Mouse (Mus musculus): ENCODE measurements around the gene Fkbp5. TPM values are rescaled to one million over a fixed set of nuclear protein-coding genes. Genes with fewer than 3 reads are reported as not detected.

Fkbp5 gene
- total and polyA plus RNA-seq, 2 experiments: 17.7 to 30.3 TPM

GRCm38 (mm10) chr17:28371941-28372340 is 145.4 kb downstream of the Fkbp5 start:
- Histone ChIP-seq H3K36me3 (ENCODE audit: control insufficient read depth, insufficient read depth, low read length) (no peaks in the 10 kb centered on the region), H3K27ac (replicated peaks; ENCODE audit: insufficient read depth, low read depth, low read length) (no peak overlapping the region), H3K4me1 (ENCODE audit: control insufficient read depth, insufficient read depth, low read length) (no peaks in the 10 kb centered on the region), H3K79me2 (ENCODE audit: control insufficient read depth, insufficient read depth, low read length) (no peaks in the 10 kb centered on the region), H3K9ac (ENCODE audit: low read depth, low read length) (no peak overlapping the region), H3K4me3 (ENCODE audit: insufficient read depth, low read depth, low read length) (no peak overlapping the region), H3K27me3 (ENCODE audit: control insufficient read depth, insufficient read depth, low read length) (peaks cover 8% of the 10 kb centered on the region)
- DNase-seq (ENCODE audit: extremely low read depth, low read depth, low spot score): no peak
- 91% methylated on average over 1 of the region's 1 CpGs for WGBS
- TF ChIP-seq CTCF (IDR thresholded peaks at IDR 0.05; ENCODE audit: low read depth, low read length) (no peak), POLR2A (IDR thresholded peaks at IDR 0.05; ENCODE audit: extremely low read depth, insufficient read depth, low read length) (no peak)

DNA sequence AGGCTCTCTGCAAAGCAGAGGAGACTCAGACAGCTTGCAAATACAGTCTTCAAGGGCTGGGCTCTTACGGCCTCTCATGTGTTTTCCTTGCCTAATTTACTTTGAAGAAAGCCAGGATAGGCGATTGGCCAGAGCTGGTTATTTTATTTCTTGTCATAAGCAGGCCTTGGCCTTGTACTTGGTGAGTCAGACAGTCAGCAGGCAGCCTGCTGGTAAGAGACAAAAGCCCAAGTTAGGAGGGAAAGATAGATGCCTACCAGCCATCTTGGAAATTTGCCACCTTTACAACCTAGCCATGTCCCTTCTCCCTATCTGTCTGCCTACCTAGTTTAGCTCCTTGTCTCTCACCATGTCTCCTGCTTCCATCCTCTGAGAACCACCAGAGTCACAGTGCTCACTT is 146.0 kb downstream of the Fkbp5 start:
- peaks cover 8% of the 10 kb centered on the region for H3K27me3 ChIP-seq (ENCODE audit: control insufficient read depth, insufficient read depth, low read length)
- H3K9ac ChIP-seq (ENCODE audit: low read depth, low read length): no peak overlapping the region
- H3K36me3 ChIP-seq (ENCODE audit: control insufficient read depth, insufficient read depth, low read length): no peaks in the 10 kb centered on the region

DNA sequence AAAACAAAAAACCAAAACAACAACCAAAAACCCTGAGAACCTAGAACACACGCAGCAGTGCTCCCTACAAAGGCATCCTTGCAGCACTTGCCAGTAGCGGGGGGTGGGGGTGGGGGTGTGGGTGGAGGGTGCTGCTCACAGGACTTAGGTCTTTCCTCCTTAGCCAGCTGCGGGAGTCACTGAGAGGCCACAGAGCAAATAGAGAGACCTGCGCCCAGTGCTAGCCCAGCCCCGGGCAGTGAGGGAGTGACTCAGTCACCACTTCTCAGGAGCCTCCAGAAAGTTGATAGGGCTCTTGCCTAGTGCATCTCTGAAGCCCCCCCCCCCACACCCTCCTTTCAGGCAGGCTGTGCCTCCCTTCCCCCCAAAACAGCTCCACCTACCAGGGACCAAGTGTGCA is 148.3 kb downstream of the Fkbp5 start:
- Histone ChIP-seq H3K27me3 (ENCODE audit: control insufficient read depth, insufficient read depth, low read length) (peaks cover 7% of the 10 kb centered on the region; the same call in 1 of the 2 replicates), H3K4me1 (ENCODE audit: control insufficient read depth, insufficient read depth, low read length) (no peaks in the 10 kb centered on the region), H3K36me3 (ENCODE audit: control insufficient read depth, insufficient read depth, low read length) (no peaks in the 10 kb centered on the region), H3K4me3 (ENCODE audit: insufficient read depth, low read depth, low read length) (no peak overlapping the region), H3K27ac (replicated peaks; ENCODE audit: insufficient read depth, low read depth, low read length) (no peak overlapping the region), H3K9ac (ENCODE audit: low read depth, low read length) (no peak overlapping the region), H3K79me2 (ENCODE audit: control insufficient read depth, insufficient read depth, low read length) (no peaks in the 10 kb centered on the region)
- 62% methylated on average over 5 of the region's 5 CpGs for WGBS
- TF ChIP-seq POLR2A (IDR thresholded peaks at IDR 0.05; ENCODE audit: extremely low read depth, insufficient read depth, low read length): no peak
- TF ChIP-seq CTCF (IDR thresholded peaks at IDR 0.05; ENCODE audit: low read depth, low read length): no peak
- DNase-seq (ENCODE audit: extremely low read depth, low read depth, low spot score): no peak

More for the DNA sequence above, 146.0 kb downstream of the Fkbp5 start:
- DNase-seq (ENCODE audit: extremely low read depth, low read depth, low spot score): no peak
- TF ChIP-seq CTCF (IDR thresholded peaks at IDR 0.05; ENCODE audit: low read depth, low read length): no peak
- TF ChIP-seq POLR2A (IDR thresholded peaks at IDR 0.05; ENCODE audit: extremely low read depth, insufficient read depth, low read length): no peak
- Histone ChIP-seq H3K4me3 (ENCODE audit: insufficient read depth, low read depth, low read length) (no peak overlapping the region), H3K27ac (replicated peaks; ENCODE audit: insufficient read depth, low read depth, low read length) (no peak overlapping the region), H3K79me2 (ENCODE audit: control insufficient read depth, insufficient read depth, low read length) (no peaks in the 10 kb centered on the region), H3K4me1 (ENCODE audit: control insufficient read depth, insufficient read depth, low read length) (no peaks in the 10 kb centered on the region)
- WGBS: 86% methylated on average over 2 of the region's 2 CpGs

DNA sequence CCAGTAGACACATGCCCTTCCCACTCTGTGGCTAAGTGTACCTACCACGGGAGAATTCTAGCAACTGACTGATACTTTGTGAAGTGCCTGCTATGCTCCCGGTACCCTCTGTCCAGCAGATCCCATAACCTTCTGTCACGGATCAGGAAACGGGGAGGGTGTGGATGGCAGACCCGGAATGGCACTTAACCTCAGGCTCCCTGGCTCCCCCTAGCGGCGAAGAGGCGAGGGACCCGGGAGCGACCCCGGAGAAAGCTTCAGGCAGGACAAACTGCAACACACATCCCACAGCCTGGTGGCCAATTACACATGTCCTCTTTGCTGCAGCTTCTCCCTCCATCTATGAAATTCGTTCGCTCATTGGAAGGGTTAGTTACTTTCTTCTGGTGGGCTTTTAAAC is 148.9 kb downstream of the Fkbp5 start:
- Histone ChIP-seq H3K79me2 (ENCODE audit: control insufficient read depth, insufficient read depth, low read length) (no peaks in the 10 kb centered on the region), H3K4me3 (ENCODE audit: insufficient read depth, low read depth, low read length) (no peak overlapping the region), H3K27me3 (ENCODE audit: control insufficient read depth, insufficient read depth, low read length) (peaks cover 13% of the 10 kb centered on the region; the same call in 1 of the 2 replicates), H3K9ac (ENCODE audit: low read depth, low read length) (no peak overlapping the region), H3K27ac (replicated peaks; ENCODE audit: insufficient read depth, low read depth, low read length) (no peak overlapping the region), H3K36me3 (ENCODE audit: control insufficient read depth, insufficient read depth, low read length) (no peaks in the 10 kb centered on the region), H3K4me1 (ENCODE audit: control insufficient read depth, insufficient read depth, low read length) (no peaks in the 10 kb centered on the region)
- peak; percentile 34 for DNase-seq (ENCODE audit: extremely low read depth, low read depth, low spot score)
- WGBS: 7% methylated on average over 13 of the region's 13 CpGs
- TF ChIP-seq POLR2A (IDR thresholded peaks at IDR 0.05; ENCODE audit: extremely low read depth, insufficient read depth, low read length) (no peak), CTCF (IDR thresholded peaks at IDR 0.05; ENCODE audit: low read depth, low read length) (peak; percentile 91)

DNA sequence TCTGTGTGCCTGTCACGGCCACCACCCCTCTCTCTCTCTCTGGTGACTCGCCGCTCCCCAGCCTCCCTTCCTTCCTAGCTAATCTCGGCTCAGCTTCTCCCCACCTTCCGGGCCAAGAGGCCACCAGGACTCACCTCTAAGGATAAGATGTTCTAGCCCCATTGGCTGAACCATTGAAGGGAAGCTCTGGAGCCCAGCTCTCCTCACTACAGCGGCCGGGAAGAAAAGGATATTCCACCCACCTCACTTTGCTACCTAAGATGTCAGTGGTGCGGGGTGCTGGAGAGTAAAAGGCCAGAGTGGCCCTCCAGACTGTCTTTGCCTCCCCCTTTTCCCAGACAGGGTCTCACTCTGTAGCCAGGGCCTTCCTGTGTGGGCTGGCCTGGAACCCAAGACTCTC is 152.2 kb downstream of the Fkbp5 start, which contains the start of gene Tulp1:
Gene Tulp1, minus strand, starts transcription at position 101 of the 400 bp plus-strand sequence.
- peaks cover 24% of the 10 kb centered on the region; the same call in 1 of the 2 replicates for H3K27me3 ChIP-seq (ENCODE audit: control insufficient read depth, insufficient read depth, low read length)

DNA sequence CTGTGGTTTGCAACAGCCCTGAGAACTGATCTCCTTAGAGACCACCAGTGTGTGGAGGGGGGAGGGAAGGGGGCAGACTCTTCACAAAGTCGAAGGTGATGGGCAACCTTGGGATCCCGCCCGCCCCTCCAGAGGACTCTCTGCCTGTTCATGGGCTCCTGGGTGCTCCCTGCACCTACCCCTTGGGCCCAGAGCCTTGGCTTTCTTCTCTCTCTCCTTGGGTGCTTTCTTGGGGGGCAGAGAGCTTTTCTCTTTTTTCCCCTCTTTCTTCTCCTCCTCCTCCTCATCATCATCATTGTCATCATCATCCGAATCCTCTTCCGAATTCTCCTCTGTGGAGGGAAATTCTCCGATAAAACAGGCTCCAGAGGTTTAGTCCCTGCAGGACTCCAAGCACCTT is 153.8 kb downstream of the Fkbp5 start:
- Histone ChIP-seq H3K9ac (ENCODE audit: low read depth, low read length) (no peak overlapping the region), H3K79me2 (ENCODE audit: control insufficient read depth, insufficient read depth, low read length) (no peaks in the 10 kb centered on the region), H3K27ac (replicated peaks; ENCODE audit: insufficient read depth, low read depth, low read length) (no peak overlapping the region), H3K4me1 (ENCODE audit: control insufficient read depth, insufficient read depth, low read length) (no peaks in the 10 kb centered on the region), H3K4me3 (ENCODE audit: insufficient read depth, low read depth, low read length) (no peak overlapping the region), H3K27me3 (ENCODE audit: control insufficient read depth, insufficient read depth, low read length) (peaks cover 28% of the 10 kb centered on the region; the same call in 1 of the 2 replicates), H3K36me3 (ENCODE audit: control insufficient read depth, insufficient read depth, low read length) (no peaks in the 10 kb centered on the region)
- DNase-seq (ENCODE audit: extremely low read depth, low read depth, low spot score): no peak
- 29% methylated on average over 6 of the region's 6 CpGs for WGBS
- TF ChIP-seq CTCF (IDR thresholded peaks at IDR 0.05; ENCODE audit: low read depth, low read length): no peak

More for the DNA sequence above, 152.2 kb downstream of the Fkbp5 start, which contains the start of gene Tulp1:
- 68% methylated on average over 8 of the region's 8 CpGs for WGBS
- no peak for TF ChIP-seq CTCF (IDR thresholded peaks at IDR 0.05; ENCODE audit: low read depth, low read length)
- TF ChIP-seq POLR2A (IDR thresholded peaks at IDR 0.05; ENCODE audit: extremely low read depth, insufficient read depth, low read length): no peak
- Histone ChIP-seq H3K4me1 (ENCODE audit: control insufficient read depth, insufficient read depth, low read length) (no peaks in the 10 kb centered on the region), H3K4me3 (ENCODE audit: insufficient read depth, low read depth, low read length) (no peak within 1 kb of the TSS), H3K9ac (ENCODE audit: low read depth, low read length) (no peak within 1 kb of the TSS), H3K79me2 (ENCODE audit: control insufficient read depth, insufficient read depth, low read length) (no peaks in the 10 kb centered on the region), H3K36me3 (ENCODE audit: control insufficient read depth, insufficient read depth, low read length) (no peaks in the 10 kb centered on the region), H3K27ac (replicated peaks; ENCODE audit: insufficient read depth, low read depth, low read length) (no peak within 1 kb of the TSS)
- no peak for DNase-seq (ENCODE audit: extremely low read depth, low read depth, low spot score)

Measured in liver, adult 2 months (tissue).